Mouse (Mus musculus) hindbrain, embryonic 14.5 days (tissue): ENCODE results near the gene Akt1. TPM values are rescaled to one million over a fixed set of nuclear protein-coding genes. Genes with fewer than 3 reads are reported as not detected.

Experiments used
- ATAC-seq: fragments of 200-750 bp; cut with Nextera tagmentation; 2 replicates; pipeline ENCODE4 v1.8.0; 2017; ENCODE audit warnings: moderate number of reproducible peaks, mild to moderate bottlenecking, moderate TSS enrichment, moderate library complexity; ENCODE audit not compliant: low FRiP score
- DNase-seq: peaks from one replicate; pipeline ENCODE4 v3.0.0-alpha.2; 2015; ENCODE audit warnings: low spot score
- H3K27ac ChIP-seq: fragments of 300-500 bp; sonication (generic); 2 replicates; pipeline ENCODE4 v1.5.1; 2014; ENCODE audit warnings: mild to moderate bottlenecking, moderate library complexity
- H3K27me3 ChIP-seq: fragments of 300-500 bp; sonication (generic); 2 replicates; pipeline ENCODE4 v1.6.1; 2014; ENCODE audit warnings: mild to moderate bottlenecking, low read length, mixed read lengths; ENCODE audit not compliant: control insufficient read depth, insufficient read depth
- H3K36me3 ChIP-seq: fragments of 300-500 bp; sonication (generic); replicated peaks from 2 replicates; pipeline ENCODE4 v1.6.1; 2014; ENCODE audit not compliant: control insufficient read depth, insufficient read depth
- H3K4me1 ChIP-seq: fragments of 300-500 bp; sonication (generic); replicated peaks from 2 replicates; pipeline ENCODE4 v1.6.1; 2014; ENCODE audit warnings: antibody characterized with exemption, low read length, mixed read lengths; ENCODE audit not compliant: control insufficient read depth, insufficient read depth
- H3K4me2 ChIP-seq: fragments of 300-500 bp; sonication (generic); replicated peaks from 2 replicates; pipeline ENCODE4 v1.6.1; 2014; ENCODE audit warnings: mild to moderate bottlenecking, moderate library complexity
- H3K4me3 ChIP-seq: fragments of 300-500 bp; sonication (generic); replicated peaks from 2 replicates; pipeline ENCODE4 v1.5.1; 2014; ENCODE audit warnings: mild to moderate bottlenecking, low read length
- H3K9ac ChIP-seq: fragments of 300-500 bp; sonication (generic); 2 replicates; pipeline ENCODE4 v1.6.1; 2014
- H3K9me3 ChIP-seq: fragments of 300-500 bp; sonication (generic); 2 replicates; pipeline ENCODE4 v1.6.1; 2016; ENCODE audit warnings: low read length; ENCODE audit not compliant: control insufficient read depth
- WGBS: fragments of 180-500 bp; shearing (Covaris S2); extraction: QIAGEN DNeasy Blood & Tissue Kit; methylation state at CpG from one replicate; pipeline ENCODE4 v1.1.7; 2014; 5-methylcytosine and 5-hydroxymethylcytosine counted together
- polyA plus RNA-seq: library from polyadenylated mRNA; unstranded; fragments of >200 nt; fragmentation: Nextera tagmentation; extraction: Ambion mirVana; gene quantifications from 2 replicates; pipeline ENCODE4 v1.2.1, GENCODE M21; 2014

The Akt1 gene
- polyA plus RNA-seq, 1 experiment from 2014 or later = 69.2 TPM

DNA sequence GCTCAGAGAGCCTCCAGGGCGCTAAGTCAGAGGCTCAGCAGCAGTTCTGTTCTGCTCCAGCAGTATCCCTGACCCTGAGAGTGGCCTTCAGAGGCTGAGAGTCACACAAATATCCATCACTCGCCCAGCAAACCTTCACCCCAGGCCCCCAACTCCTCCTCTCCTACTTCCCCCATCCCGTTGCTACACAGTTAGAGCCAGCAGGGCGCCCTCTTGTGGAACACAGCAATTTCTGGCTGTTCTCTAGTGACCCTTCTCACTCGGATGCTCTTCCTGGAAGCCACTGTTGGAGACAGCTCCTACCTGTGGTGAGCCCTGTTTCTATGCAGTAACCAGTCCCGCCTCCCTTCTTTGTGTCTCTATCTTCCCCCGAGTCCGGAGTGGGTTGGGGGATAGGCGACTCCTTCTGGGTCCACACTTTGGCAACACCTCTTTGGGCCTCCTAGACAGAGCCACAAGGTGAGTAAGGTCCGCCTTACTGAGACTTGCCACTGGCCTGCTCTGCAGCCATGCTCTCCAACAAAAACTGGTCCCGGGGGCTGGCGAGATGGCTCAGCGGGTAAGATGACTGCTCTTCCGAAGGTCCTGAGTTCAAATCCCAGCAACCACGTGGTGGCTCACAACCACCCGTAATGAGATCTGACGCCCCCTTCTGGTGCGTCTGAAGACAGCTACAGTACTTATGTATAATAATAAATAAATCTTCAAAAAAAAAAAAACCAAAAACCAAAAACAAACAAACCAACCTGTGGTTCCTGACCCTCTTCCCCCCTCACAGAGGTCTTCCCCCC is 756 bp upstream of the Akt1 start:
- peak; percentile 89 for DNase-seq
- peaks cover 52% of the 10 kb centered on the region for H3K4me1 ChIP-seq
- peaks cover 7% of the 10 kb centered on the region for H3K36me3 ChIP-seq
- WGBS = 15% methylated on average over 18 of the region's 18 CpGs
- H3K4me3 ChIP-seq = peak overlapping the region; percentile 96
- H3K4me2 ChIP-seq = peak overlapping the region; percentile 79
- peak overlapping the region; percentile 99; the same call in 1 of the 2 replicates for H3K9ac ChIP-seq
- H3K9me3 ChIP-seq = no peaks in the 10 kb centered on the region
- peaks cover 23% of the 10 kb centered on the region for H3K27me3 ChIP-seq
- peak; percentile 42 for ATAC-seq
- H3K27ac ChIP-seq = peak overlapping the region; percentile 96

DNA sequence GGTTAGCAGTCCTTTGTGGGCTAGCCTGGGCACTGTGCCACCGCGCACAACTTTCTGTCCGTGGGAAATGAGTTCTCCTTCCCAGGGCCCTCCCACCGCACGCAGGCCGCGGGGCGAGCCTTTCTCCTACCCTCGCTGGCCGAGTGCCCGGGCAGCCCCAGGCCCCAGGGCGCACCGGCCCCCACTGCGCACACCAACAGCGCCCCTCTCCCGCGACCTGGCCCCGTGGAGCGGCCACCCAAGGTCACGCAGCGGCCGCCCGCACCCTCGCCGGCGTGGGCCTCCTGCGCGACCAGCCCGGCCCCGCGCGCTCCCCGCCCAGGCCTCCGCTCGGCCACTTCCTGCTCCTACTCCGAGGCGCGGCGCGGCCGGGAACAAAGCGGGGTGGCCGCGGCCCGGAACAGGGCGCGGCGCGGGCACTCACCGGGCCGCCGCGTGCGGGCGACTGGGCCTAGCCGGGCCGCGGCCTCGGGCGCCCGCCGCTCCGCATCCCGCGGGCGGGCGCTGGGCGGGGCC is 1.1 kb downstream of the Akt1 start:
- ATAC-seq = 0 out of 2 replicates have a peak, but pooled peaks have one; percentile 16
- Histone ChIP-seq H3K36me3 (peaks cover 26% of the 10 kb centered on the region), H3K4me2 (peak overlapping the region; percentile 79), H3K27ac (peak overlapping the region; percentile 96), H3K27me3 (peaks cover 7% of the 10 kb centered on the region; the same call in 1 of the 2 replicates), H3K4me3 (peak overlapping the region; percentile 96), H3K4me1 (peaks cover 43% of the 10 kb centered on the region), H3K9ac (peak overlapping the region; percentile 99), H3K9me3 (no peaks in the 10 kb centered on the region)
- under 1% methylated on average over 64 of the region's 68 CpGs for WGBS
- no peak for DNase-seq

DNA sequence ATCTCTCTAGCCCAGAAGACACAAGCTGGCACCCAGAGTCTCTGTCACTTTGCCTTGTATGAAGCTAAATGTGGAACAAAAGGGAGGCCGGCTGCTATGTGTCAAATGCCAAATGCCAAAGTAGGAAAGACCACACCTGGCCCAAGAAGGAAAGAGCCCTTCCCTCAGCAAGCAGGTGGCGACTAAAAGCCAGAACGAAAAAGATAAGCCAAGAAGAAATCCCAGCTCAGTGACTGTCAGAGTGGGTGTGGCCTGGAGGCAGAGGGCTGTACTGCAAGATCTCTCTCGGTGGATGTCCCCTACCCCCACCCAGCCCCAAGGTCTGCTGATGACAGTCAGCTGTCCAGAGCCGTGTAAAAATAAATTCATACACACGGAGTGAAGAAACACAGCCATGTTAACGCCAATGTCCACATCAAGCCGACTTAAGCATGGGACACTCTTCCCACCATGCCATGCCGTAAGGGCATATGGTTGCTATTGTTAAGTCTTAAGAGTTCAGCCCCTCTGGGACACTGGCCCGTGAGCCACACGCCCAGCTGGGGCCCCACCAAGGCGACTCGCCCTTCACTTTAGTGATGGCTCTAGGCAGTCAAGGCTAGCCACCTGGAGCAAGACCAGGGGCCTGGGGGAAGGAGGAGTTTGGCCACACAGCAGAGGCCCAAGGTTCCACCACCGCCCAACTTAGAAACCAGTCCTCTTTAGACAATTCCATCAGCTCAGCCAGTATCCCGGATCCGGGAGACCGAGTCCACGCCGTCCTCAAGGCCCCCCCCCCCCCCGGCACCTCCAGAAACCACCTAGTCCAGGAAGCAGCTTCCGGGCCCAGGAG is 1.7 kb downstream of the Akt1 start:
- WGBS = 4% methylated on average over 21 of the region's 21 CpGs
- Histone ChIP-seq H3K9ac (peak overlapping the region; percentile 99), H3K4me3 (peak overlapping the region; percentile 96), H3K4me2 (peak overlapping the region; percentile 79), H3K36me3 (peaks cover 32% of the 10 kb centered on the region), H3K9me3 (no peaks in the 10 kb centered on the region), H3K27me3 (peaks cover 3% of the 10 kb centered on the region; the same call in 1 of the 2 replicates), H3K27ac (peak overlapping the region; percentile 96), H3K4me1 (peaks cover 37% of the 10 kb centered on the region)
- DNase-seq = no peak
- ATAC-seq = 0 out of 2 replicates have a peak, but pooled peaks have one; percentile 3

GRCm38 (mm10) chr12:112671891-112672290 is 2.8 kb downstream of the Akt1 start:
- Histone ChIP-seq H3K4me1 (peaks cover 39% of the 10 kb centered on the region), H3K9me3 (no peaks in the 10 kb centered on the region), H3K36me3 (peaks cover 43% of the 10 kb centered on the region), H3K4me3 (peak overlapping the region; percentile 96), H3K4me2 (peak overlapping the region; percentile 79), H3K9ac (peak overlapping the region; percentile 99; the same call in 1 of the 2 replicates), H3K27ac (no peak overlapping the region), H3K27me3 (no peaks in the 10 kb centered on the region)
- no peak for ATAC-seq
- 78% methylated on average over 7 of the region's 7 CpGs for WGBS
- no peak for DNase-seq

DNA sequence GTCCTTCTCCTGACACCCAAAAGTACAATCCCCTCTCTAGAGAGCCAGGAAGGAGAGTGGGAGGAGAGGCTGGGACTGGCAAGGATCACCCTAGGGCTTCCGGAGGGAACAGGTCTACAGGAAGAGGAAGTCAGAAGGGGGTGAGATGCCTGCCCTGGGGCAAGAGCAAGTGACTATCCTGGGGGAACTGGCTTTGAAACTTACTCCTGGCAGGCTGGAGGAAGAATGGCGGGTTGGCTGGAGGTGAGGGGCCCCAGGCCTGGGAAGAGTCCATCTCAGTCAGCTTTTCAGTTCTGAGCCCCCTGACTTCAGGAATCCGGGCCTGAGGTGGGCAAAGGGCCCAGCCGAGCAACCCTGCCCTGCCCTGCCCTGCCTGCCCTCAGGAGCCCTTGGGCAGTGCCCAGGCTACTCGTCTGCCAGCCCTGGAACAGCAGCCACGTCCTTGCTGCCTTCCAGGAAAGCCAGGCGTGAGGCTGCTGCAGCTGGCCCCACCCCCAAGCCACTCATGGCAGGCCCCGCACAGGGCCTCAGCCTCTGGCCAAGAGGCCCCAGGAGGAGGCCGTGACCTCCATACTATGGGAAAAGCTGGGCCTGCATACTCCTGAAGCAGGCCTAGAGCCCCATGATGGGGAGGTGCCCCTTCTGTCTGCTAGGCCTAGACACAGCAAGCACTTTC is 3.8 kb downstream of the Akt1 start:
- ATAC-seq (no peak), DNase-seq (no peak)
- Histone ChIP-seq H3K4me3 (no peak overlapping the region), H3K27ac (no peak overlapping the region), H3K27me3 (no peaks in the 10 kb centered on the region), H3K9me3 (no peaks in the 10 kb centered on the region), H3K9ac (peak overlapping the region; percentile 4; the same call in 1 of the 2 replicates), H3K4me2 (peak overlapping the region; percentile 79), H3K4me1 (peaks cover 43% of the 10 kb centered on the region), H3K36me3 (peaks cover 48% of the 10 kb centered on the region)
- WGBS = 39% methylated on average over 9 of the region's 9 CpGs

GRCm38 (mm10) chr12:112667619-112668297 is 6.9 kb downstream of the Akt1 start:
- H3K36me3 ChIP-seq = peaks cover 59% of the 10 kb centered on the region
- H3K9me3 ChIP-seq = no peaks in the 10 kb centered on the region

GRCm38 (mm10) chr12:112665881-112666544 is 8.7 kb downstream of the Akt1 start:
- Histone ChIP-seq H3K27me3 (no peaks in the 10 kb centered on the region), H3K36me3 (peaks cover 71% of the 10 kb centered on the region), H3K4me3 (no peak overlapping the region), H3K27ac (peak overlapping the region; percentile 88), H3K4me2 (peak overlapping the region; percentile 27; the same call in 1 of the 2 replicates), H3K4me1 (peaks cover 60% of the 10 kb centered on the region), H3K9ac (peak overlapping the region; percentile 9; the same call in 1 of the 2 replicates), H3K9me3 (no peaks in the 10 kb centered on the region)
- DNase-seq (no peak), ATAC-seq (no peak)
- 89% methylated on average over 9 of the region's 9 CpGs for WGBS

More at GRCm38 (mm10) chr12:112667619-112668297, 6.9 kb downstream of the Akt1 start:
- H3K27me3 ChIP-seq = no peaks in the 10 kb centered on the region
- peaks cover 60% of the 10 kb centered on the region for H3K4me1 ChIP-seq
- H3K4me2 ChIP-seq = no peak overlapping the region
- DNase-seq (no peak), ATAC-seq (no peak)
- no peak overlapping the region for H3K4me3 ChIP-seq
- 0 out of 2 replicates have a peak overlapping the region, but pooled peaks have one; percentile 14 for H3K9ac ChIP-seq
- H3K27ac ChIP-seq = peak overlapping the region; percentile 88; the same call in 1 of the 2 replicates
- 84% methylated on average over 10 of the region's 10 CpGs for whole genome bisulfite sequencing

DNA sequence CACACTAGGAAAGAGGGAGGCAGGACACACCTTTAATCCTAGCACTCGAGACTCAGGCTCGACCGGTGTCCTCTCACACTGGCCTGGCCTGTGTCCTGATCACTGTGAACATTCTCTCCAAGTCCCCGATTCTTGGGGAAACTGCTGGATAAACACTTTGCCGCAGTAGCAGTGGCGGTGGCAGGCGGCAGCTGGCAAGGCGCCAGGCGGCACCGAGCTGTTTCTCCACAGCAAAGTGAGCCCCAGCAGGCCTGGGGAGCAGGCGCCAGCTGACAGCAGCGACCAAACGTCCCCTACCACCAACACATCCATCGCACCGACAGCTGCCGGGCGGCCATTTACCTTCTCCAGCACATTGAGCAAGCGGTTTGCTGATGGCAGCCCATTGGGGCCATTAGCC is 9.2 kb downstream of the Akt1 start:
- H3K4me1 ChIP-seq = peaks cover 60% of the 10 kb centered on the region

More for the DNA sequence above, 9.2 kb downstream of the Akt1 start:
- Histone ChIP-seq H3K27me3 (no peaks in the 10 kb centered on the region), H3K36me3 (peaks cover 70% of the 10 kb centered on the region), H3K4me2 (peak overlapping the region; percentile 27), H3K27ac (peak overlapping the region; percentile 88), H3K4me3 (no peak overlapping the region), H3K9ac (peak overlapping the region; percentile 9; the same call in 1 of the 2 replicates), H3K9me3 (no peaks in the 10 kb centered on the region)
- ATAC-seq = peak; percentile 16; the same call in 1 of the 2 replicates
- 31% methylated on average over 18 of the region's 18 CpGs for WGBS
- DNase-seq = peak; percentile 82
